Mouse (Mus musculus): ENCODE data around the gene Slc35g1.
A peak's percentile ranks its signal among the peaks of the same experiment; 100 is the strongest.
"Not testable (repeated sequence)": the region's sequence is repeated elsewhere in the genome, so short reads cannot be mapped to it uniquely, and the experiment has no call there.

The Slc35g1 gene

DNA sequence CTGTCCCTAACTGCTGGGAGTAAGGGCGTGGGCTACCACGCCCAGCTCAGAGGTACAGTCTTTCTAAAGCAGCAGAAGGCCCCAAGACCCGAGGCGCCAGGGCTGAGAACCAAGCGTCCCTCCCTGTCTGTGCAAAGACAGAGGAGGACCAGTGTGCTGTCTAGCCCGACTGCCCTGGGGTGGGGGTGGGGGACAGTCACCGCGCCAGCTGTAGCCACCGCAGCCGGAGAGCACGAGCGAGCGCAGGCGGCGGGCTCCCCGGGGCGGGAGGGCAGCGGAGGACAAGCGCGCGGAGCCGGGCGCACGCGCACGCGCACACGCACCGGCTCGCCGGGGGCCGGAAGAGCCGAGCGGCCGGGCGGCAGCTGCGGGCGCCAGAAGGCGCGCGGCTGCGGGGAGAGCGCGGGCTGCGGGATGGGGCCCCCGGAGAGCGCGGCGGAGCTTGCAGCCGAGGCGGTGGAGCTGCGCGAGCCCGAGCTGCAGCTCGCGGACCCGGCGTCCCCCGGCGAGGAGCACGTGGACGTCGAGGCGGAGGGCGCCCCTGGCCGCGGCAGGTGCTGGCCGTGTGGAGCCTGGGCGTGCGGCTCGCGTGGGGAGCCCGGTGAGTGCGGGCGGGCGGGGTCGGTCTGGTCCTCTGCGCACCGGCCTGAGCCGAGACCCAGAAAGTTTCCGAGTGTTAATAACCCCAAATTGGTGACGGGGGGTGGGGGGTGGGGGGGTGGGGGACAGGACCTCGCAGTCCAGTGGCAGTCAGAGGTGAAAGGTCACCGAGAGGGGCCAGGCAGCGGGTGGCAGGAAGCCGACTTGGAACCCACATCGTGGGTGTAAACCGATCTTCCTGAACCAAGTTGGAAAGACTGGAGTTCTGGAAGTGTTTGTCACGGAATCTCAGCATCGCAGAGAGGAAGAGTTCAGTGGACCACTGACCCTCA, at the start of gene Slc35g1:
Gene Slc35g1 (plus strand): TSS at position 280 of the 932 bp plus-strand sequence.
- no peak for DNase-seq (ENCODE audit: extremely low spot score, low read depth, low spot score)

DNA sequence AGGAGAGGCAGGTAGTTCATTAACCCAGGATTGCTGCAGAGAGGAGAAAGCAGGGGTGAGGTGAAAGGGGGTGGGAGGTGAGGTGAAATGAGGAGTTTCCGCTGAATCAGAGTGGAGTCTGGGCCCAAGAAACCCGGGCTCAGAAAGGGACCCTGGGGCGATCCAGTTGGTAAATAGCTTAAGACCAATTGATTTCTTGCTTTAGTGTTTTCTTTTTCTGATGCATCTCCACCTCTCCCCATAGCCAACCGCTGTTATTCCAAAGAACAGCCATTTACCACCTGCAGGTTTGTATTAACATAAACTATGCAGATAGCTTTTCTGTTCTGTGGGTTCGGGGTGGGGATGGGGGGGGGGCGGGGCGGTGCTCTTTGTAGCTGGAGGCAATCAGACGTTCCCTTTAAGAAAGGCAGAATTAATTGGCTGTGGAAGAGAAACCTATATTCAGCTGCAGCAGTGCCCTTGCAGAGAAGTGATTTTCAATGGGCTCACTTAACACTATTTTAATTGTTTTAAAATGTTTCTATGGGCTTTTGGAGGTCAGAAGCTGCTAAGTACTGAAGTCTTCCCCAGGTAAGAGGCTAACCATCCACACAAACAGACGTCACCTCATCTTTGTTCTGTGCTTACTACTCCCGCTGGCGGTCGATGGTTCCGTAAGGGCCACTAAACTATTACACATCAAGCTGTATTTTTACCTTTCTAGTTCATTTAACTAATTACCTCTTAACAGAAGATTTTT, 47.3 kb upstream of the Slc35g1 start:
- no peak for DNase-seq (ENCODE audit: extremely low spot score, low read depth, low spot score)

- no peak for DNase-seq (ENCODE audit: extremely low spot score, low read depth, low spot score)
Measured at GRCm38 (mm10) chr19:38349013-38349341, 46.8 kb upstream of the Slc35g1 start.

DNA sequence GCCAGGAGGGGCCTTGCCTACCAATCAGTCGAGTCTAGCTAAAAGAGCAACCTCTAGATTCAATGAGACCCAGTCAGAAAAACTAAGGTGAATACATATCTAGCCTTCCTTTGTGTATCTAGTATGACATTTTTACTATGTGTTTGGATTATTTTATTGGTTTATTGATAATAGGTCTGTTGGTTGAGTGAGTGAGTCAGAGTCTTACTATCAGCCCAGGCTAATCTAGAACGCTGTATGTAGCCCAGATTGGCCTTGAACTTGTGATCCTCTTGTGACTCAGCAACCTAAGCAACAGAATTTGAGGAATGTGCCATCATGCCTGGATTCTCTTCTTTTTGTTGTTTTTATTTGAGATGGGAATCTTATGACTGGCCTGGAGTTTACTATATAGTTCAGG, 44.6 kb upstream of the Slc35g1 start:
- DNase-seq (ENCODE audit: extremely low spot score, low read depth, low spot score) = no peak

DNA sequence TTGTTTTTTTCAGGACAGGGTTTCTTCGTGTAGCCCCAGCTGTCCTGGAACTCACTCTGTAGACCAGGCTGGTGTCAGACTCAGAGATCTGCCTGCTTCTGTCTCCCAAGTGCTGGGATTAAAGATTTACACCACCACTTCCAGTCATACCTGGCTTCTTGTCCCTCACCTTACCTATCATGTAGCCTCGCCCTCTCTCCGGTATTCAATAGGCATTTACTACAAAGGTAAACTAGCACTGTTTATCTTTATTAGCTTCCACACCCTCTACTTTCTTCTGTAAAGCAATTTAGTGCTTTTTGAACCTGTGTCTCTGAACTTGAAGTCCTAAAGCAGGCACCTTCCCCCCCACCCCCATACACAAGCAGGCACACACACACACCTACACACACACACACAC, 44.1 kb upstream of the Slc35g1 start:
- no peak for DNase-seq (ENCODE audit: extremely low spot score, low read depth, low spot score)

DNA sequence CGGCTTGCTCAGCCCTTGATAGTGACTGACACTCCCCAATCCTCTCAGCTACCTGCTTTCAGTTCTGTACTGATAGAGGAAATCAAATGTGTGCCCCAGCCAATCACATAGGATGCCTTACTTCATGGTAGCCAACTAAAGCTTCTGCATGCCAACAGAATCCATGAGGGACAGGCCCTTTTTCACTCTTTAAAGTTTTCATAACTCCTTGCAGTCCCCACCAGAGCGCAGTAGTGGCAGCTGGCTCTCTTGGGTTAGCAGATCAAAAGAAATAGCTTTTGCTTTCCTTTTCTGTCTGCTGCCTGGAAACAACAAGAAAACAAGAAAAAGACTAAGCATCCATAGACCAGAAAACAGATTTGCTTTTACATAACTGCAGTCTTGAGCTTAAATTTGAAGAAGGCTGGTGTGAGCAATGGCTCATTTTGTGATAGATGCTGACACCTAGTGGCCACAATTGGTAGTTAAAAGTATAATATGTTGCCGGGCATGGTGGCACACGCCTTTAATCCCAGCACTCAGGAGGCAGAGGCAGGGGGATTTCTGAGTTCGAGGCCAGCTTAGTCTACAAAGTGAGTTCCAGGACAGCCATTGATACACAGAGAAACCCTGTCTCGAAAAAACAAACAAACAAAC, 43.2 kb upstream of the Slc35g1 start:
- peak; percentile 57 for DNase-seq (ENCODE audit: extremely low spot score, low read depth, low spot score)

- DNase-seq (ENCODE audit: extremely low spot score, low read depth, low spot score) = no peak
Measured at GRCm38 (mm10) chr19:38354279-38354678, 41.5 kb upstream of the Slc35g1 start.

DNA sequence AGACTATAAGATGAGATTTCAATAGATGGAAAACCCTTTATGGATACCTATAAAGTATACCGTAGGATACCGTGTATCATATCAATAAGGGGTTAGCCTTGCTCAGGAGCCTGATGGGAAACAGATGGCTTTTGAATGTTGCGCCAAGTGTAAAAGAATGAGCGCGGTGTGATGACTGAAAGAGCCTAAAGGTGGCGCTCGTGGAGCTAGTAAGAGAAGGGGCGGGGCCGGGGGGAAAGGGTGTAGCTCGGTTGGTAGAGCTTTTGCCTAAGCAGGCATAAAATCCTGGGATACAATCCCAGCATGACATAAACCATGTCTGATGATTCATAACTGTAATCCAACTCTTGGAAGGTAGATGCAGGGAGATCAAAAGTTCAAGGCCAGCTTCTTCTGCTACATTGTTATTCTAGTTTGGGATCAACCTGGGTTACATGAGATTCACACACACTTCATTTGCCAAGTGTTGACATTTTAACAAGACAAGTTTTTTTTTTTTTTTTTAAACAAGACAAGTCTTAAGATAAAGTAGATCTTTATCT, 40.9 kb upstream of the Slc35g1 start:
- DNase-seq (ENCODE audit: extremely low spot score, low read depth, low spot score) = no peak

GRCm38 (mm10) chr19:38356211-38356828, 39.5 kb upstream of the Slc35g1 start:
- no peak for DNase-seq (ENCODE audit: extremely low spot score, low read depth, low spot score)

- DNase-seq (ENCODE audit: extremely low spot score, low read depth, low spot score) = no peak
Measured at GRCm38 (mm10) chr19:38357956-38358623, 37.7 kb upstream of the Slc35g1 start.

DNA sequence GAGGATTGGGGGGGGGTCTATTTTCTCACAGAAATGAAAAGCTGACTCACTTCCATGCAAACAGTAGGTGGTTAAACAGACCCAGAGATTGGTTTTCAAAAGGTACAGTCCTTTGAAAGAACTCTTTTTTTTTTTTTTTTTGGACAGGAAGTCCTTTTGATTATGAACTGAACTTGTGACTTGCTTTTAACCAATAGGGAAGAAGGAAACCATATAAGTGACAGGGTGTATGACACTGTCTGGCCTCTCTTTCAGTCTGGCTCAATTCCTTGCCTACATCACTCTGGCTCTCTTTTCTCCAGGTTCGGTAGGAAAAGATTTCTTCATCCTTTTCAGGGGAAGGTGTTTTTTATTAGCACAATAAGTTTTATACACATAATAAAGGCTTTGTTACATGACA, 36.5 kb upstream of the Slc35g1 start:
- DNase-seq (ENCODE audit: extremely low spot score, low read depth, low spot score) = no peak

DNA sequence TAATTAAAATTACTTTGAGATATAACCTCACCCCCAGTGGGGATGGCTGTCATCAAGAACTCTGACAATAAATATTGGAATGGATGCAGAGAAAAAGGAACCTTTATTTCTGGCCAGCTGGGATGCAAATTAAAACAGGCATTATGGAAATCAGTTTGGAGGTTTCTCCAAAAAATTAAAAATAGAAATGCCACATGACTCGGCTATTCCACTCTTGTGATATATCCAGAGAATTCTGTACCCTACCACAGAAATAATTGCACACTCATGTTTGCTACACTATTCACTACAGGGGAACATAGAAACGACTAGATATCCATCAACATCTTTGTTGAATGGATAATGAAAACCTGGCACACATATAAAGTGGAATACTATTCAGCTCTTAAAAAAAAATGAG, 33.9 kb upstream of the Slc35g1 start:
- no peak for DNase-seq (ENCODE audit: extremely low spot score, low read depth, low spot score)

GRCm38 (mm10) chr19:38363358-38363757, 32.4 kb upstream of the Slc35g1 start:
- no peak for DNase-seq (ENCODE audit: extremely low spot score, low read depth, low spot score)

GRCm38 (mm10) chr19:38363879-38364659, 31.7 kb upstream of the Slc35g1 start:
- DNase-seq (ENCODE audit: extremely low spot score, low read depth, low spot score) = no peak

- DNase-seq (ENCODE audit: extremely low spot score, low read depth, low spot score) = no peak
Measured at GRCm38 (mm10) chr19:38364939-38365614, 30.7 kb upstream of the Slc35g1 start.

DNA sequence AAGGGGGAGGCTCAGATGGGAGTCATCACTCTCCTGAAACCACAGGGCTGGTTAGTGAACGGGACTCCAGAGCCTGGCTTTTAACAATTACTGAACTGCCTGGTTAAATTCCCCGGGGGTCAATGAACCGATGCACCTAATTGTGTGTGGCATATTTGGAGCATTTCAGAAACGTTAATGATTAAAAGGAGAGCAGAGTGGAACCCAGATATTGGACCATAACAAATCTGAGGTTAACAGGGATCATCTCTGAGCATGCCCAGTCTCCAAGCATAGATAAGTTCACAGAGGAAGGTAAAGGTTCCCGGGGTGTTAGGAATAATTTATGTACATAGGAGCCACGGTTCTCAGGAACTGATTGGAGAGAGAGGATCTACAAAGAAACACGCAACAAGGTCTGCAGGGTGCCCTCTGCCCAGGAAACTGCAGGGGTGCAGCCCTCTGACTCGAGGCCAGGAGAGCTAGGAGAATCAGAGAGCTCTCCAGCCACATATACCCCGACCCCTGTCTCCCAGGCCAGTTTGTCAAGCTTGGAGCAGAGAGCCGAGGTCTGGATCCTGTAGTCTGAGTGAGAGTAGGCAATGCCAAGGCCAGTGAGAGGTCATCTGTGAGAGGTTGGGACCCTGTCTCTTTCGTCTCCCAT, 23.2 kb upstream of the Slc35g1 start:
- DNase-seq (ENCODE audit: extremely low spot score, low read depth, low spot score) = no peak

- DNase-seq (ENCODE audit: extremely low spot score, low read depth, low spot score) = no peak
Measured at GRCm38 (mm10) chr19:38373371-38373770, 22.4 kb upstream of the Slc35g1 start.

GRCm38 (mm10) chr19:38383769-38384168, 12.0 kb upstream of the Slc35g1 start:
- no peak for DNase-seq (ENCODE audit: extremely low spot score, low read depth, low spot score)

DNA sequence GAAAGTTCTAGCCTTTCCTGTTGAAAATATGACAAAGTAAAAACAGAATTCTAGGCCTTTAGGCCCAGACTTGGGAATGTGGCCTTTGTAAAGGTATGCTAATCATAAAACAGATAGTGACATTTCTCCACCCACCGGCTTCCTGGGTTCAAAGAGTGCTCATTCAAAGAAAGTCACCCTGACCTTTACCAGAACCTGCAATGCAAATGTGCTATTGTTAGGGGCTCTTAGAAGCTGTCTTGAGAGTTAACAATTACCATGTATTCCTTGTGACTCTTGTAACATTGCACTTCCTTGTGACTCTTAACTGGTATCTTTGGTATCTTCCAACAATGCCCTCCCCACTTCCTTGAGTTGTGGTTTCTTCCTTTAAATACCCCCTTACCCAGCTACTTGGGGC, 8.8 kb upstream of the Slc35g1 start:
- DNase-seq (ENCODE audit: extremely low spot score, low read depth, low spot score) = not testable (repeated sequence)
